In genomic region chr3:58525166-58525565, GRCm38 (mm10) we compare ENCODE assay signal across 8 mouse cellular contexts. TPM values are rescaled to one million over a fixed set of nuclear protein-coding genes. Genes with fewer than 3 reads are reported as not detected.
DNase-seq lines count a peak whose midpoint lies in the region; ATAC-seq and TF ChIP-seq lines count a peak whose summit lies in the region.

No protein-coding gene starts in this region.

- ATAC-seq in kidney, postnatal 0 days (replicated peaks; ENCODE audit: low FRiP score, low read depth), result peak; percentile 27; the same call in 1 of the 2 replicates
- no peak; the same call in 1 of the 2 replicates for ATAC-seq in forebrain, embryonic 11.5 days (replicated peaks; ENCODE audit: low FRiP score)
- ATAC-seq in liver, embryonic 14.5 days (ENCODE audit: insufficient read depth), result peak; percentile 42; the same call in 1 of the 2 replicates

- H3K4me2 ChIP-seq in kidney, postnatal 0 days (ENCODE audit: low read length), result peak overlapping the region; percentile 87
- H3K4me2 ChIP-seq in forebrain, embryonic 11.5 days (ENCODE audit: low read depth, low read length, severe bottlenecking), result peak overlapping the region; percentile 54
- peak overlapping the region; percentile 92 for H3K4me2 ChIP-seq in liver, embryonic 14.5 days (ENCODE audit: low read depth)

- peak overlapping the region; percentile 96 for H3K27ac ChIP-seq in kidney, postnatal 0 days
- H3K27ac ChIP-seq in forebrain, embryonic 11.5 days (ENCODE audit: low read depth, low read length), result peak overlapping the region; percentile 80
- peak overlapping the region; percentile 88 for H3K27ac ChIP-seq in liver, embryonic 14.5 days

- 0 out of 2 replicates have a peak, but pooled peaks cover 3% of the 10 kb centered on the region for H3K4me1 ChIP-seq in kidney, postnatal 0 days (replicated peaks; ENCODE audit: insufficient read depth, low read length)
- H3K4me1 ChIP-seq in forebrain, embryonic 11.5 days (replicated peaks; ENCODE audit: control insufficient read depth, insufficient read depth, low read length), result peaks cover 3% of the 10 kb centered on the region; the same call in 1 of the 2 replicates
- H3K4me1 ChIP-seq in liver, embryonic 14.5 days (replicated peaks; ENCODE audit: control insufficient read depth in 2 of 2, insufficient read depth in 2 of 2, low read length in 1 of 2), result peaks cover 7 to 13% of the 10 kb centered on the region in 2 experiments

- no peak for TF ChIP-seq EP300 in liver, embryonic 14.5 days (IDR thresholded peaks at IDR 0.05; ENCODE audit: low read depth)

- WGBS in kidney, postnatal 0 days, result 0% methylated on average over 37 of the region's 40 CpGs
- WGBS in forebrain, embryonic 11.5 days, result under 1% methylated on average over 38 of the region's 40 CpGs
- 0% methylated on average over 40 of the region's 40 CpGs for WGBS in liver, embryonic 14.5 days (ENCODE audit: insufficient replicate concordance)

- H3K4me3 ChIP-seq in kidney, postnatal 0 days (replicated peaks; ENCODE audit: low read depth, low read length), result peak overlapping the region; percentile 96
- H3K4me3 ChIP-seq in forebrain, embryonic 11.5 days (ENCODE audit: low read depth, low read length), result peak overlapping the region; percentile 71
- peak overlapping the region; percentile 95 to 99 for H3K4me3 ChIP-seq in liver, embryonic 14.5 days (ENCODE audit: insufficient read depth in 1 of 2, low read depth in 2 of 2, low read length in 2 of 2)

- no peaks in the 10 kb centered on the region for H3K9me3 ChIP-seq in kidney, postnatal 0 days (replicated peaks; ENCODE audit: low read length)
- H3K9me3 ChIP-seq in forebrain, embryonic 11.5 days (ENCODE audit: control insufficient read depth, low read length), result no peaks in the 10 kb centered on the region
- no peaks in the 10 kb centered on the region for H3K9me3 ChIP-seq in liver, embryonic 14.5 days (ENCODE audit: control insufficient read depth, low read length)

- DNase-seq in kidney, postnatal 0 days (ENCODE audit: low spot score), result peak; percentile 41
- DNase-seq in kidney, postnatal 36 days, result no peak
- DNase-seq in ZHBTc4 (ENCODE audit: low read depth, low spot score), result peak; percentile 58
- DNase-seq in forebrain, embryonic 11.5 days (ENCODE audit: low spot score), result no peak
- DNase-seq in liver, embryonic 14.5 days (ENCODE audit: low read depth in 3 of 3, low spot score in 3 of 3), result no peak
- no peak for DNase-seq in right cerebral cortex, postnatal 4 days
- no peak for DNase-seq in right cerebral cortex, postnatal 25 days
- no peak for DNase-seq in adrenal gland, adult 2 months

- peaks cover 13% of the 10 kb centered on the region for H3K36me3 ChIP-seq in kidney, postnatal 0 days (ENCODE audit: insufficient read depth, low read length)
- peaks cover 3% of the 10 kb centered on the region; the same call in 1 of the 2 replicates for H3K36me3 ChIP-seq in forebrain, embryonic 11.5 days (ENCODE audit: control insufficient read depth, insufficient read depth, low read length)
- peaks cover 14% of the 10 kb centered on the region for H3K36me3 ChIP-seq in liver, embryonic 14.5 days (replicated peaks; ENCODE audit: control insufficient read depth, insufficient read depth, low read depth)

- no peaks in the 10 kb centered on the region for H3K27me3 ChIP-seq in kidney, postnatal 0 days (ENCODE audit: insufficient read depth, low read length)
- no peaks in the 10 kb centered on the region for H3K27me3 ChIP-seq in forebrain, embryonic 11.5 days (ENCODE audit: control insufficient read depth, insufficient read depth, low read length)
- H3K27me3 ChIP-seq in liver, embryonic 14.5 days (ENCODE audit: control insufficient read depth, insufficient read depth, low read length), result no peaks in the 10 kb centered on the region

- peak overlapping the region; percentile 97 for H3K9ac ChIP-seq in kidney, postnatal 0 days (ENCODE audit: low read depth, low read length)
- H3K9ac ChIP-seq in forebrain, embryonic 11.5 days (ENCODE audit: low read length), result peak overlapping the region; percentile 92
- H3K9ac ChIP-seq in liver, embryonic 14.5 days (replicated peaks), result peak overlapping the region; percentile 98

- no peak for TF ChIP-seq CTCF in kidney, postnatal 0 days (IDR thresholded peaks at IDR 0.05; ENCODE audit: low read depth)
- TF ChIP-seq CTCF in liver, embryonic 14.5 days (IDR thresholded peaks at IDR 0.05; ENCODE audit: low read depth), result peak; percentile 21; the same call in 1 of the 2 replicates

RNA-seq across cellular contexts. Expression of gene Eif2a, which starts 0.5 kb away (rescaled TPM):
- polyA plus RNA-seq in kidney, postnatal 0 days (2015; fragmentation: Nextera tagmentation; extraction: Ambion mirVana), result 51.5 and 55.8 TPM in 2 replicates
- 58.9 and 61.9 TPM in 2 replicates for polyA plus RNA-seq in forebrain, embryonic 11.5 days (2014; fragmentation: Nextera tagmentation; extraction: Ambion mirVana)
- polyA plus RNA-seq in liver, embryonic 14.5 days (2012; rRNA removed), result 22.7 and 35.4 TPM in 2 replicates
- 29.3 and 34.1 TPM in 2 replicates for polyA plus RNA-seq in liver, embryonic 14.5 days (2014; fragmentation: Nextera tagmentation; extraction: Ambion mirVana)
- total RNA-seq in adrenal gland, adult 2 months (2021), result 10 to 100 TPM; 47.1 to 49.9 TPM
- polyA plus RNA-seq in adrenal gland, adult 2 months (2012; rRNA removed), result 0.74 and 1.0 TPM in 2 replicates

RNA-seq across cellular contexts. Expression of gene Serp1, which starts 0.5 kb away (rescaled TPM):
- polyA plus RNA-seq in kidney, postnatal 0 days (2015; fragmentation: Nextera tagmentation; extraction: Ambion mirVana), result 142 and 159 TPM in 2 replicates
- 136 and 140 TPM in 2 replicates for polyA plus RNA-seq in forebrain, embryonic 11.5 days (2014; fragmentation: Nextera tagmentation; extraction: Ambion mirVana)
- polyA plus RNA-seq in liver, embryonic 14.5 days (2012; rRNA removed), result 27.6 and 32.5 TPM in 2 replicates
- polyA plus RNA-seq in liver, embryonic 14.5 days (2014; fragmentation: Nextera tagmentation; extraction: Ambion mirVana), result 91.2 and 96.1 TPM in 2 replicates
- 100 to 1,000 TPM in 1 of 2 experiments, 10 to 100 TPM in 1; 96.4 to 103 TPM for total RNA-seq in adrenal gland, adult 2 months (2021)
- polyA plus RNA-seq in adrenal gland, adult 2 months (2012; rRNA removed), result 104 and 105 TPM in 2 replicates

RNA-seq across cellular contexts. Expression of gene Selenot, which starts 51.3 kb away (rescaled TPM):
- polyA plus RNA-seq in kidney, postnatal 0 days (2015; fragmentation: Nextera tagmentation; extraction: Ambion mirVana), result 24.9 and 29.0 TPM in 2 replicates
- 23.8 and 26.7 TPM in 2 replicates for polyA plus RNA-seq in forebrain, embryonic 11.5 days (2014; fragmentation: Nextera tagmentation; extraction: Ambion mirVana)
- polyA plus RNA-seq in liver, embryonic 14.5 days (2012; rRNA removed), result 22.3 and 28.5 TPM in 2 replicates
- polyA plus RNA-seq in liver, embryonic 14.5 days (2014; fragmentation: Nextera tagmentation; extraction: Ambion mirVana), result 15.2 and 16.0 TPM in 2 replicates
- total RNA-seq in adrenal gland, adult 2 months (2021), result 100 to 1,000 TPM; 125 to 149 TPM
- polyA plus RNA-seq in adrenal gland, adult 2 months (2012; rRNA removed), result 23.5 and 26.2 TPM in 2 replicates

Comparison
In these comparisons a context has a peak if more than half of its experiments do, and no peak if none do; other contexts are left out.
1. DNase-seq: peak in kidney, postnatal 0 days (single experiment) and ZHBTc4 (single experiment); none in kidney, postnatal 36 days (0 of 2), forebrain, embryonic 11.5 days (single experiment), liver, embryonic 14.5 days (0 of 3), right cerebral cortex, postnatal 4 days (single experiment), right cerebral cortex, postnatal 25 days (single experiment) and adrenal gland, adult 2 months (single experiment).
2. RNA of gene Eif2a, which starts 0.5 kb away (polyA plus RNA-seq): 58.9 to 61.9 TPM in forebrain, embryonic 11.5 days, 51.5 to 55.8 TPM in kidney, postnatal 0 days and 22.7 to 35.4 TPM in liver, embryonic 14.5 days; 0.74 to 1.0 TPM in adrenal gland, adult 2 months; every median in the first group is over 10 times any median in the second.
3. Peak in every context shown above with its lines, with median percentiles within 50 percentile points of each other: H3K27ac ChIP-seq, H3K4me2 ChIP-seq, H3K4me3 ChIP-seq and H3K9ac ChIP-seq.